Mouse (Mus musculus): ENCODE data around the gene Agfg1. TPM values are rescaled to one million over a fixed set of nuclear protein-coding genes. Genes with fewer than 3 reads are reported as not detected.

Gene Agfg1
- 10 to 100 TPM; 18.8 to 32.8 TPM for polyA plus RNA-seq (2017; shearing (Covaris generic))

DNA sequence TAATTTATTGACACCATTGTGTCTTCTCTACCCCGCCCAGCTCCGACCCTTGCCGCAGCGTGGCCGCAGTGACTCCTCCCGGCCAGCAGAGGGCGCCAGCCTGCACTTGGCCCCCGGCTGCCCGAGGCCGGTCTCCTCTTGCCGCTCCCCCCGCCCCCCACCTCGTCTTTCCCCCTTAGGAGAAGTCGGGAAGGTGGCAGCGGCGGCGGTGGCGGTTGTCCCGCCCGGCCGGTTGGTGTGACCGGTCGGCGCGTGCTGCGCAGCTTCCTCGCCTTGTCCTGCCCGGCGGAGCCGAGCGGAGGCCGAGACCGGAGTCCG is at the start of gene Agfg1:
Gene Agfg1 (plus strand): TSS at position 188 of the 318 bp plus-strand sequence.
- ATAC-seq: peak; percentile 65

DNA sequence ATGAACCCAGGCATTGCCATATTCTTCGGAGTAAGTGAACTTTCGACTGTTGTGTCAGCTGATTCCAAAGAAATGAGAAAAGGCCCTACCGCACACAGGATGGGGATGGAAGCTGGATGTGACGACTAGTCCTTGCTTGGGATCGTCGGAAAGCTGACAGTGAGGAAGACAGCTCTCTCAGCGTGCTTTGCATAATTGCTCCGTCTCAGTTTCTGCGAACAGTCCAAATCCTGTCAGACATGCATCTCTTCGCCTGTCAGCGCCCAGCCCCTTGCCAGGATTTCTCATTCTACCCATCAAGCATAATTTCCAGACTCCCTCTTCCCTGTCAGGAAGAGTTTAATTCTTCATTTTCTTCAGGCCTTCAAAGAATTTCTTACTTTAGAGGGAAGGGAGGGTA is 48.2 kb upstream of the Agfg1 start:
- no peak for ATAC-seq

- no peak for ATAC-seq
Observed at GRCm38 (mm10) chr1:82792238-82792637, 47.0 kb upstream of the Agfg1 start.

GRCm38 (mm10) chr1:82793110-82793509 is 46.2 kb upstream of the Agfg1 start:
- no peak for ATAC-seq

DNA sequence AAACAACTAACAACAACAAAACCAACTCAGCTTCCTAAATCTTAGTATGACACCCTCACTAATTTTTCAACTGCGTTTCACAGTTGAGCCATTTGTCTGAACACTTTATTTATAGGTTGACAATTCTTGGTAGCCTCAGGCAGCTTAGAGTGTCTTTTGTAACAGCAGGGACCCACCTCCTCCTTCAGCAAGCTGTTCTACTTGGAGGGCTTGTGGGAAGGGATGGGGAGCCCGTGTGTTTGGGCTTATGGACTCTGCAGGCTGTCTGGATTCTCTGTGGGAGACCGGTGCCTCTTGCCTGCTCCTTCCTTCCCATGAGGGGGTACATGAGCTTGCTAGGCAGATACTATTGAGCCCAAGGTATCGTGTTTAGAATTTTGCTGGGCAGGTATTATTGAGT is 45.3 kb upstream of the Agfg1 start:
- ATAC-seq: no peak

- peak; percentile 77 for ATAC-seq
Observed at GRCm38 (mm10) chr1:82795211-82795610, 44.1 kb upstream of the Agfg1 start.

GRCm38 (mm10) chr1:82795702-82796443 is 43.4 kb upstream of the Agfg1 start:
- ATAC-seq: peak; percentile 74

- ATAC-seq: no peak
Observed at GRCm38 (mm10) chr1:82797088-82797487, 42.2 kb upstream of the Agfg1 start.

DNA sequence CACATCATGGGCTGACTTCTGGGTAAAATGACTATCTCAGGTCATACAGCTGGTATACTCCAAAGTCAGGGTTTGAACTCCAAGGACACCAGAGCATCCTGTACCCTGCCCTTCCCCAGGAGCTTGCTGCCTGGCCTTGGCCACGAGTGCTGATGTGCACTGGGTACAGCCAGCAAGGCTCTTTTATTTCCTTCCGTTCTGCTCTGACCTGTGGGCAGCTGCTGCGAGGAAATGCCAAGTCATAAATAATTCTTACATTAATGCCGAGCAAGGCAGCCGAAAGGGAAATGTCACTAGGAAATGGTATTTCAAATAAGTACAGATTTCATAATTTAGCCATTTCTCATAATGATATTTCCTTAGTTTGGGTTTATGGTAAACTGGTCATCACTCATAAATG is 41.0 kb upstream of the Agfg1 start:
- ATAC-seq: no peak

GRCm38 (mm10) chr1:82798922-82799321 is 40.4 kb upstream of the Agfg1 start:
- ATAC-seq: no peak

GRCm38 (mm10) chr1:82801105-82801783 is 38.0 kb upstream of the Agfg1 start:
- no peak for ATAC-seq

DNA sequence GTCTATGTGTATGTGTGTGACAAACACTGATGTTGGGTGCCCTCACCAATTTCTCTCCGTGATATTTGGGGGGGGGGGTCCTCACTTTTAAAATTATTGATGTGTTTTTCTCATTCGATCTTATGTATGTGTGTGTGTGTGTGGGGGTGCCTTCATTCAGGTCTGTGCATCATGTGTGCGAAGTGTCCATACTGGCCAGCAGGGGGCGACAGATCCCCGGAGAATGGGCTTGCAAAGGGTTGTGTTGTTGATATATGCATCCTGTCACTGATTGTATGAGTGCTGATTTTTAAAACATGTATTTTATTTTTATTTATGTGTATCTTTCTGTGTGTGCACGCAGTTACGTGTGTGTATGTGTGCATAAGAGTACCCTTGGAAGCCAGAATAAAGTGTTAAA is 35.7 kb upstream of the Agfg1 start:
- ATAC-seq: peak; percentile 57

DNA sequence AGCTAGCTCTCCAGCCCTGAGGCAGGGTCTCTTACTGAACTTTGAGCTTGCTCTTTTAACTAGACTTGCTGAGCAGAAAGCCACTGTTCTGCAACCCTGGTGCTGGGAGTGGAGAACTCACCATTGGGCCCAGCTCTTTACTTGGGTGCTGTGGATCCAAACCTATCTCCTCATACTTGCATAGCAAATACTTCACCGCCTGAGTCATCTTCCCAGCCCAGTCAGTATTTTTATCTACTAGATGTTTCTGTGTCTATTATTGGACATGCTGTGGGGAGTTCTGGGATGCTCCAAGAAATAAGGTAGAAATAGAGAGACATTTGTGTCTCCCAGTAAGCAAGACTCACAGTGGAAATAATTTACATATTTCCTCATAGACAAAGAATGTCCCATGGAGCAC is 35.2 kb upstream of the Agfg1 start:
- ATAC-seq: no peak

- ATAC-seq: no peak
Observed at GRCm38 (mm10) chr1:82806391-82806790, 32.9 kb upstream of the Agfg1 start.

DNA sequence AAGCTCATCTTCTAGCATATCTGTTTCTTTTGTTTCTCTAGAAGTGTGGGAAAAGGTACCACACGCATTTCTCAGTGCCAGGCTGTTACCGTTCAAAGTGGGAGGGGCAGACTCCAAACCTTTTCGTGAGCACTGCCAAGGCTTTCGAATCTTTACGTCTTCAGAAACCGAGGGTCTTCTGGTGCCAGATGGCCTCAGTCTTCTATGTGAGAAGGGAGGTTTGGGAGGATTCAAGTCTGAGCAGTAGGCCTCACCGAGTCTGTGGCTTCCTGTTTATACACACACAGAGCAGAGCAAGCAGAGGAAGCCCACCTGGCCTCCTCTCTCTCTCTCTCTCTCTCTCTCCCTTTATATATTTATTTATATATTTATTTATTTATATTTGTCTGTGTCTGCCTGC is 32.1 kb upstream of the Agfg1 start:
- peak; percentile 82 for ATAC-seq

GRCm38 (mm10) chr1:82808564-82808963 is 30.7 kb upstream of the Agfg1 start:
- ATAC-seq: no peak

GRCm38 (mm10) chr1:82811766-82812165 is 27.5 kb upstream of the Agfg1 start:
- no peak for ATAC-seq

DNA sequence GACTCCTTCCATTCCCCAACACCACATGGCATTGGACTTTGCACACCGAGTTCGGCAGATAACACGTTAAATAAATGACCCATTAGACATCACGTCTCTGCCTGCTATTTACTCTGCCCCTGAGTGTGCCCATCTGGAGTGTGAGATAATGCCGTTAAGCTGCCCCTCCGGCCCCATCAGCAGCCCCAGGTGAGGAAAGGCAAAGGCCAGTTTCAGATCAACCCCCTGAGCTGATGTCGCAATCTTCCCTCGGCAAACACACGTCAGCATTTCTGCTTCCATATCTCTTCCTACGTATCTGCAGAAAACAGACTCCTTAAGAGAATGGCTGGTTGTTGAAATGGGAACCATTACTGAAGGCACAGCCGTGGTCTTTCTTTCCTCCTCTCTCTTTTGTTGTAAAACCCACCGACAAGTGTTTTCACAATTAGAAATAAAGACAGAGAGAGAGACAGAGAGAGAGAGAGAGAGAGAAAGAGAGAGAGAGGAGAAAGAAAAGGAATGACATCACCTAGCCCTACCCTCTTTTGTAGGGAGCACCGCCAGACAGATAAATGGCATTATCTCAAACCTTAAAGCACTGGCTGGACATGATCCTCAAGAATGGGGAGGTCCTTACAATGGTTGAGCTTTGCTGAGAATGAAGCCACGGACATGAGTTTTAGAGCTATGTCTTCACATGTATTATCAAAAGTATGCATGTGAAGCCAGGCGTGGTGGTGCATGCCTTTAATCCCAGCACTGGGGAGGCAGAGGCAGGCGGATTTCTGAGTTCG is 23.2 kb upstream of the Agfg1 start:
- no peak for ATAC-seq

DNA sequence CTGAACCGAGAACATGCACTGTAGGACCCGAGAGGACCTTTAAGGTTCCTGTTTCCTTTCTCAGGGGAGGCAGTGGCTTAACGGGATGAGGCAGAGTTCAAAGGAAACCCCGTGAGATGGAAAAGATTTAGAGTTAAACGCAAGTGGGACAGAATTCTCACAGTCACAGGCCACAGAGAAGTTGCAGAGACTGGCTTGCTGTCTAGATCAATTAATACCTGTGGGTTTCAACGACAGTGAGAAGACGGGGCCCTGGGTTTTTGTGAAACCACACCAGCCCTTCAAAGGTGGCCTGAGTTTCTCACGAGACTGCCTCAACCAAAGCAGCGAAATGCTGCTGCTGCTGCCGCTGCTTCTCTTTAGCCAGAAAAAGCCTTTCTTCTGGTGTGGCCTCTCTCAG is 19.9 kb upstream of the Agfg1 start:
- peak; percentile 73 for ATAC-seq

- ATAC-seq: peak; percentile 10
Observed at GRCm38 (mm10) chr1:82820179-82820578, 19.1 kb upstream of the Agfg1 start.

DNA sequence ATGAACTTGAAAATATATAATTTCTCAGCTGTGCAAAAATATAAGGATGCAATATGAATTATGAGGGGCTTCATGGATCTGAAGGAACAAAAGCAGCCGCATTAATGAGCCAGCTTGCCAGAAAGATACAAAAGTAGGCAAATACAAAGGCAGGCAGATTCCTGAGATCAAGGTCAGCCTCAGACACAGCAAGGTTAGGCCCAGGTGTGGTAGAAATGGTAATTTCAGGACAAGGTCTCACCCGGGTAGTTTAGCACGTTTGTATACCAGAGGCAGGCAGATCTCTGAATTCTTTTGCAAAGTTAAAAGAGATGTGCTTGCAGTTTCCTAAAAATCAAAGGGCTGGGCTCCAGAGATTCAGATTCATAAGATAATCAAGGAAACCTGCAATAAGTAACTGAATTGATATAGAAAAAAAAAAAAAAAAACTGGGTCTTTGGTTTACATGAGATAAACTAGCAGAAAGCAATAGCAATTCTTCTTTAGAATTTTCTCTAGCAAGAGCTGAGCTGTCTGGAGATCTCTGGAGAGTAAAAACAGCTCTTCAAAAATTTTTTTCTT is 18.6 kb upstream of the Agfg1 start:
- ATAC-seq: no peak

DNA sequence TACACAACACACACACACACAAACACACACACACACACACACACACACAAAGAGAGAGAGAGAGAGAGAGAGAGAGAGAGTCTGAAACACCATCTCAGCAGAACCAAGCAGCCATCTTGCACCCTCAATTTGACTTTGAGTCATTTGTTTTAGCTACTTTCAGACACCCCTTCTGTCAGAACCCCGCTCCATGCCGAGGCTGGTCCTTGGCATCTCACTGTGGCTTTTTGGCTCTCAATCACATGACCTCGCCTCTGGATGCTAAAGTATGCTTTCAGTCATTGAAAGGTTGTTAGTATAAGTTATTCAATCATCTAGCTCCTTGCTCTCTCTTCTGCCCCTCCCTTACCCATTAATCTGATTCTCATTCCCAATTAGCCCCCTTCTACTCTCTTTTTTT is 17.4 kb upstream of the Agfg1 start:
- ATAC-seq: no peak

DNA sequence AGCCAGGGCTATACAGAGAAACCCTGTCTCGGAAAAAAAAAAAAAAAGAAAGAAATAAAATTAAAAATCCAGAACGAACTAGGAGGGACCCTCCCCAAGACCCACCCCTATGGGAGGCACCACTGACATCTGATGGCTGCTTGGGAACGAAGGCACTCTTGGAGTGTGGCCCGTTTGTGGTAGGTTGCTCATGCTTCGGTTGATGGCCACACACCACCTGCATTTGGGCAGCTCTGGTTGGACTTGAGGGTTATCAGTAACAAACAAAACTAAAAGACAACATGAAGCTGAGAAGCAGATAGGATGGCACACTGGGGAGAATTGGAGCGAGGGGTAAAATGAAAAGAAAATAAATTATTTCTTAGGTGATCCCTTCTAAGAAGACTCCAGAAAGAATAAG is 15.1 kb upstream of the Agfg1 start:
- ATAC-seq: no peak
